Mouse (Mus musculus) cerebellum, adult 11-12 months (tissue): ENCODE measurements around the gene Eml5.

Experiments used
- DNase-seq: peaks from one replicate; pipeline ENCODE4 v3.0.0; 2022

The Eml5 gene

DNA sequence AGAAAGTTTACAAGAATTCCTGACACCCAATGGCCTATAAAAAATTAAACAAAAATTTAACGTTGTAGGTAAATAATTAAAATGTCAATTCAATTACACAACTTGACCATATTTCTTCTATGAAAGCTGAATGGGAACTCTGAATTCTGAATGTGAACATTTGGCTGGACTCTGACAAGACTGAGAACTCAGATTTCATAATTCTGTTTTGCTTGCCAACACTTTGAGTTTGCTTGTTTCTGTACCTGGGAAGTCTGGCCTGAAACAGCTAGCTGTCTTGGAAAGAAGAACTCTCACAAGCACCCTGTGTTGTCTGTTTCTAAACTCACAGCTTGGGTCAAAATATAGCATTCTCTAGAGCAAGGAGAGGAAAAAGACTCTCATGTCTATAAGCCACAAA is 67.4 kb downstream of the Eml5 start:
- no peak for DNase-seq

DNA sequence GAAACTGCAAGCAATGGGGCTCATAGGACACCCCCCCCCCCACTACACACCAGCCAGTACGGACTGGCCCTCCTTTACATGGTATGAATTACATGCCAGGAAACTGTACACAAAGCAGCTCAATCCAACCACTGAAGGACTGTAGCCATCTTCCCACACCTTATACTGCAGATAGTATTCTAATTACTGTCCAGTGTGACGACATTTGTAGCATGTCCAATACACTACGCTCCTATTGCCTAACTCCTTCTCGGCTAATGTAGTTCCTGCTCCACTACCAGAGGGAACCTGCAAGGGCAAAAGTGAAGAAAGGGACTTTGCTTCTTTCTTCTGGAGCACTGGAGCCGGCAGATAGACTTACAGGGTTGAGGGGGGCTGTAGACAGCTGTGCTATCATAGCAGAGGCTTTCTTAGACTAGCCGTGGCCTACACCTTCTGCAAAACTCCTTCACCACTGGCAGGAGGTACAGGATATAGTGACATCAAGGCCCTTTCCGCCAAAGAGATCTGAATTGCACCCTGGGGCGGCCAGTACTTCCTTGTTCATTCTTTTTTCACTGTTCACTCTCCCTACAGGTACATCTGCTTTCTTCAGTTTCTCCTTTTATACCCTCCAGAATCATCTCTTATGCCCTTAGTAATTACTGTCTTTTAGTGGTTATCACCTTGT is 68.2 kb downstream of the Eml5 start:
- no peak for DNase-seq

DNA sequence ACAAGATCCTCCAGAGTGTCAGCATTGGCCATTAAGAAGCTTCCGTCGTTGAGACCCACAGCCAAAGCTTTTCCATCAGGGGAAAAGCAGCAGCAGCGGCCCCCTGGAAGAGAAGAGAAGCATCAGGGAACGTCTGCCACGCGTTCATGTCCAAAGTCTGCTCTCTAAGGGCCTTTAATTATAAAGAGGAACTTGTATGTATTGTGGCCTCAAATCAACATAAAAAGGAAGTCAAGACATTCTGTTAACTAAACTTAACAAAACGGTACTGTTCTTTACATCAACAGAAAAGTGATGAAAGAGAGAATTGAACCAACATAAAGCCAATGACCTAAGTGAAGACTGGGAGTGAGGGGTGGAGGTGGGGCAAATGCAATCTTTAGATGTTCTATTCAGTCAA is 70.2 kb downstream of the Eml5 start:
- DNase-seq, result no peak

- no peak for DNase-seq
Observed at GRCm38 (mm10) chr12:98820781-98821180, 80.5 kb downstream of the Eml5 start.

DNA sequence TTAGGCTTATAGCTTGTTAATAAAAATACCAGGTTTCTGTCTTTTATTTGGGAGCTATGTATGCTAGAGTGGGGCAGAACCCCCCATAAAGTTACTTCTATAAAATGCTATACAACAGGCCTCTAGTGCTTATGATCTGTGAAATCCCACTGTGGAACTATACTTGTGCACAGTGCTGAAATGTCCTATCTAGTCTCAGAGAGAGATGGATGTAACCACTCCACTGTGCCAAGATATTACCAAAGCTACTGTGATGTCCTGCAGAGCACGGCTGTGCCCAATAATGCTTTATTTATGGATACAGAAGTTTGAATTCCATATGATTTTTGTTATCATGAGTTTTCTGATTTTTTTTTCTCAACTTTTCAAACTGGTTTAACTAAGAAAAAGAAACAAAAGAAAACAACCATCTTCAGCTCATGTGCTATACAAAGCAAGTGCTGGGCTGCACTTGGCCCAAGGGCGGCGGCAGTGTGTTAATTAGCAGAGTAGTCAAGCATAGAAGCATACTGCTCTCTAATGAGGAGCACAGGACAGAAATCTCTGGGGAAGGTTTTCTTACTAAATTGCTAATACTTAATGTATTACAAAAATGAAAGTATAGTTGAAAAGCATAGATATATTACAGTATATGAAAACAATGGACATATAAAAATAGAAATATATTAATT is 97.1 kb downstream of the Eml5 start:
- no peak for DNase-seq

DNA sequence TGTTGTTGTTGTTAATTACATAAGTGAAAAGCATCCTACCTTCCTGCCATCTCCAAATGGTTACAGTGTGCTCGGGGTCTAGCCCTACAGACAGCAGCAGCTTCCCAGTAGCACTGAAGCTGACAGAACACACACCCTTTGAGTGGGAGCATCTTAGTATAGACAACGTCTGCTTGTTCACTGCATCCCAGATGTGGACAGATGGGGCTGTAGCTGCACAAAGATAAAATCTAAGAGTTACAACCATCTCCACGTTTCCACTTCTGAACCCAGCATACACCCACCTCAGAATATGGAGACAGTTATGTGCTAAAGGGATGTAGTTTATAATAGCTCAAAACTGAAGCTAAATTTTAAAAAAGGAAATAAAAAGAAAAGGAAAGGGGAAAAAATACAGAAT is 99.0 kb downstream of the Eml5 start:
- DNase-seq, result no peak

- DNase-seq, result no peak
Observed at GRCm38 (mm10) chr12:98800334-98800733, 101.0 kb downstream of the Eml5 start.

DNA sequence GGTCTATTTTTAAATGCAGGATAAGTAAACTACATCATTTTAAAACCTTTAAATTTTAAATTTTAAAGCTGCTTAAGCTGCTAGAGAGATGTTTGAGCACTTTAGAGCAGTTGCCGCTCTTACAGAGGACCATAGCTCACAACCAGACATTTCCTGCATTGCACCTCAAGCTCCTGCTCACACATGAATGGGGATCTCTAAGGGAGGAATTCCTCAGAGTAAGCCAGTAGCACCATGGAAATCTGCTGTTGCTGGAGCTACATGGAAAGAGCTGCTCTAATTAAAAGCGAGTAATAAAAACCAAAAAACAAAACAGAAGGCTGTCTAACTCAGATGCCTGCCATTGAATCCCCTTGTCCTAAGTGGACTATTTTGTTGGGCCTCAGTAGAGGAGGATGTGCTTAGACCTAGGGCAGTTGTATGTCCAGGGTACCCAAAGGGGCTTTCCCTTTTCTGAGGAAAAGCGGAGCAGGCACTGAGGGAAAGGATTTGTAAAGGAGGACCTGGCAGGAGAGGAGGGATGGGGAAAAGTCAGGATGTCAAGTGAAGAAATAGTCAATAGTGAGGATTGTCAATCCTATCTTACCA is 105.5 kb downstream of the Eml5 start:
- no peak for DNase-seq

DNA sequence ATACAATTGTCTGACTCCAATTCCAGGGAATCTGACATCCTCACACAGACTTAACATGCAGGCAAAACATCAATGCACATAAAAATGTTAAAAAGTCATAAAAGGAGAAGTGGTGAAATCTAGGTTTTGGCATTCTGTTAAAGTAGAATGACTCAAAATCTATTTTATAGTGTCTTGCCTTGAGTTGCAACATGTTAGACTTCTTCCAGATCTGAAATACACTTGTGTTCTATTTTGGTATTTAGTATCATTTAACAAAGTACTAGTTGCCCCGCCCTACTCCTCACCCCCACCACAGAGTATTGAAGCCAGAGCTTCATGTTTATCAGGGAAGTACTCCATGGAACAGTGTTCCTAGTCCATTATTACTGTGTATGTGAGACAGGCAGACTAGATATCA is 117.0 kb downstream of the Eml5 start:
- no peak for DNase-seq

GRCm38 (mm10) chr12:98779148-98779547 is 122.1 kb downstream of the Eml5 start:
- DNase-seq, result no peak

GRCm38 (mm10) chr12:98777509-98777908 is 123.8 kb downstream of the Eml5 start:
- DNase-seq, result no peak

DNA sequence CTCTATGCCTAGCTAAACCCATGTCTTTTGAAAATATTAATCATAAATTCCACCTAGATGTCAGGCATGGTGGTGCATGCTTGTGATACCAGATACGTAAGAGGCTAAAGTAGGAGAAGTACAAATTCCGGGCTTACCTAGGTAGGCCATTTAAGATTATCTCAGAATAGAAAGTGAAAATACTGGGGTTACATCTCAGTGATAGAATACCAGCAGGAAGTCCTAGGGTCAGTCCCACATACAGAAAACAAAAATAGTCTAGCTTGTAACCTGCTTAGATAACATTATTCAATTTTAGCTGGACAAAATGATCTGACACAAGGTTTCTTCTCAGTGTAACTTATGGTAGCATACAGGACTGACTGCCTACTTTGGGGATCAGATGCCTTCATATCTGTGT is 135.0 kb downstream of the Eml5 start:
- DNase-seq, result no peak

GRCm38 (mm10) chr12:98759700-98760099 is 141.6 kb downstream of the Eml5 start:
- no peak for DNase-seq

DNA sequence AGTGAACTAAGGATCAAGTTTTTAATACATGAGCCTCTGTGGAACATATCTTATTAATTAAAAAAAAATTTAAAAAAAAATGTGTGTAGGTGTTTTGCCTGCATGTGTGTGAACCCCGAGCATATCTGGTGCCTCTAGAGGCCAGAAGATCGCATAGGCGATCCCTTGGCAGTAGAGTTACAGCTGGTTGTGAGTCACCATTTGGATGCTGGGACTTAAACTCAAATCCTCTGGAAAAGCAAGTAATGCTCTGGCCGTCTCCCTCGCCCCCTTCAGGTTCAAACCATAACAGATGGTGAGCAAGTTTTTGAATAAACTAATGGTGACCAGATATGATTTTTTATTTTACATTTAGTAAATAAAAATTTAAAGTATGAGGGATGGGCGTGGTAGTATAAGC is 143.6 kb downstream of the Eml5 start:
- no peak for DNase-seq

GRCm38 (mm10) chr12:98747380-98747753 is 153.9 kb downstream of the Eml5 start:
- DNase-seq, result no peak

- DNase-seq, result peak; percentile 91
Observed at GRCm38 (mm10) chr12:98746746-98747379, 154.4 kb downstream of the Eml5 start, which contains the start of gene Zc3h14. Zc3h14 (plus strand) TSS chr12:98746964.

DNA sequence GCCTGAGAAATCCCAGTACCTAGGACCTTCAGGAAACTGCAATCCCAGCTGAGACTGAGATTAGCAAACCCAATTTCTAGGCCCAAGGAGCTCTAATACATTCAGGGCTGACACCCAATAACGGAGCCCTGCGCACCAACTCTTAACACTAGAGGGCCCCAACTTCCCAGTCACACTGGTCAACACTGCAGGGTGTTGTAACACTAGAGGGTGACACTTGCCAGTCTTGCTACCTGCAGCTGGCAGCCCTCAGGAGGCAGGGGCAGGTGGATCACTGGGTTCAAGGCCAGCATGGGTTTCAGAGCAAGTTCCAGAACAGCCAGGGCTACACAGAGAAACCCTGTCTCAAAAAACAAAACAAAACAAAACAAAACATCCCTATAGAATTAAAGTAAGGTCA is 155.2 kb downstream of the Eml5 start:
- DNase-seq, result peak; percentile 60

GRCm38 (mm10) chr12:98745626-98746025 is 155.7 kb downstream of the Eml5 start:
- DNase-seq, result no peak

DNA sequence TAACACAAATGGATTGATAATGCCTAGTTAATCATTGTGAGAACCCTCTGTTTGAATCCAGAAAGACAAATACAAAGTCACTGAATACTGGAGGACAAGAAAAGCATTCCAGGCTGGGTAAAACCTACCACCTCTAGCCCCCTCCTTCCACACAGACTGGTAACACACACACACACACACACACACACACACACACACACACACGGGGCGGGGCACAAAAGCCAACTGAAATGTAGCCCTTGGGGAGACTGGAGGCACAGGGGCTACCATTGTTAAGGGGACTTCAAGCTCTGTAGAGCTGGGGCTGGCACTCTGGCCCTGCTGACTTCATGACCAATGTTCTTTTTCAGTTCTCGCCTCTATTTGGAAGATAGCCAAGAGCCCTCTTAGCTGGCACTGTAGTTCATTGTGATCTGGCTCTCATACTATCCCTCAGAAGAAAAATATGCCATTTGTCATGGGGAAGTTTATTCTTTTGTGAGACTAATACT is 160.2 kb downstream of the Eml5 start:
- DNase-seq, result no peak

DNA sequence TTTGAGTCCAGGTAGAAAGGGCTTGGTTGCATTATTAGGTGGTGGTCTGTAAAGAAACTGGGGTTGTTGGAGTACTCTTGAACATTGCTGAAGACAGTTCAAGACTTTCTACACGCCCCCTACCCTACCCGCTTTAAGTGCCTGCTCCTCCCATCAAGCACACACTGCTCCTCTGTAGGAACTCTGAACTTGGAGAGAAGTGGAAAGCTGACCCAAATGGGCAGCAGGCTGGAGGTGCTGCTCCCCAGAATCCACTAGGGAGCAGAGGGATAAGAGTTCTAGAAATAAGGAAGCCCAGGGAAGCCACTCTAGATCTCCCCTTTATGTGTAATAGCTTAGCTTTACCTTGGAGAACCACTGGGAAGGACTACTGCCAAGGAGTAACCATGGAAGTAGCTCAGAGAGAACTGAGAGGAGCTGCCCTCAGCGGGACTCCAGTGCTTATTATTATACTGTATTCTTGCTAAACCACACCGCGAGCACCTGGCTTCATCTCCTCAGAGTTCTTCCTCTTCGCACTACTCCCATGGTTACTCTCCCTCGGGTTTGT is 163.4 kb downstream of the Eml5 start:
- DNase-seq, result no peak

GRCm38 (mm10) chr12:98736951-98737800 is 164.1 kb downstream of the Eml5 start, which contains the start of gene Ptpn21:
Ptpn21 (minus strand) TSS chr12:98737405.
- DNase-seq, result peak; percentile 49
